Mouse (Mus musculus) T-cell, adult 2 months (primary cell): ENCODE results near the gene Gse1.

Experiments used
- DNase-seq: peaks from one replicate; pipeline ENCODE4 v3.0.0; 2022; ENCODE audit warnings: low spot score

Gse1 gene

DNA sequence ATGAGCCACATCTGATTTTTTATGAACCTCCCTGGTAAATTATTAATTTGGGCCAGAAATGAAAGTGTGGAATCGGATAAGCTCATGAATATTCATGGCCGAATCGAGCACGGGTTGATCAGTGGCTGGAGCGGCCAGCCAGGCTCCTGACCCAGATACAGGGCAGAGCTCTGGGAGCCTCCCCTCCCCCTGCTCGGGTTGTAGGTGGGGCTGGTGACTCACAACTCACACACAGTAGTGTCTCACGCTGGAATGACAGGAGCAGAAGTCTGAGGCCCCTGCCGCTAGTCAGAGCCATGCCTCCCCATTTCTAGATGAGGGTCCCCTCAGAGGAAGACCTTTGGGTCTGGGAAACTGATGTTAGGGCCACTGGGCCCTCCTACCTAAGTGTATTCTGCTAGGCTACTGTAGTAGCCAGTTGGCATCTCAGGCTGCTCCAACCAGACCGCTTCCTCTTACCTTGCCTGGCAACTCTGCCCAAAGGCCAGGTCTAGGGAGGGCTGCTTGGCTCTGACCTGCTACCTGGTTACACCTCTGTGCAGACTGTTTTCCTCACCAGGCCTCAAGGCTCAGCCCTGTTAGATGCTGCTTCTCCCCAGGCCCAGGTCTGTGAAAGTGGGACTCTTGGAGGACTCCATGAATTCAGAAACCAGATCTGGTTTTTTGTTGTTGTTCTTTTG, 270.8 kb downstream of the Gse1 start:
- DNase-seq, result no peak

DNA sequence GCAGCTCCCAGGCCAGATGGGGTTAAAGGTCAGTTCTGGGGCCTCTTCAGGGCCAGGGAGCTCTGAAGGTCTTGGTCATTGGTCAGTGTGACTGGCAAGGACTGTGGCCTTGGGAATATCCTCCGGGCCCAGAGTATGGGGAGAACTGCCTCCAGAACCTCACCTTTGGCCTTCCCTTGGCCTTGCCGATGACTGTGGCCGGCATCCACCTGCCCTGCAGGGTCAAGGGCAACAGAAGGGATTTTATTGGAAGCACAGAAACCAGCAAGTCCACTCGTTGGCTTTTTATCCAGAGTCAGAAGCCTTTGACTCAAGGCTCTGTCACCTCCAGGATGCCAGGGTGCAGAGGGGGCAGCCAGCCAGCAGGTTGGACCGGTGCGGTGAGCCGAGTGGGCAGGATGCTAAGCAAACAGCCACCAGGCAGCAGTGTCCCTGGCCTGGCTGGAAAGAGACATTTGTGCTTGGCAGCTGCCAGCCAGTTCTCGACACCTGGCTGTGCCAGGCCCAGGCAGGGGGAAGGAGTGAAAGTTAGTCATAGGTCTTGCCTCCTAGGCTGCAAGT, 272.5 kb downstream of the Gse1 start:
- no peak for DNase-seq

DNA sequence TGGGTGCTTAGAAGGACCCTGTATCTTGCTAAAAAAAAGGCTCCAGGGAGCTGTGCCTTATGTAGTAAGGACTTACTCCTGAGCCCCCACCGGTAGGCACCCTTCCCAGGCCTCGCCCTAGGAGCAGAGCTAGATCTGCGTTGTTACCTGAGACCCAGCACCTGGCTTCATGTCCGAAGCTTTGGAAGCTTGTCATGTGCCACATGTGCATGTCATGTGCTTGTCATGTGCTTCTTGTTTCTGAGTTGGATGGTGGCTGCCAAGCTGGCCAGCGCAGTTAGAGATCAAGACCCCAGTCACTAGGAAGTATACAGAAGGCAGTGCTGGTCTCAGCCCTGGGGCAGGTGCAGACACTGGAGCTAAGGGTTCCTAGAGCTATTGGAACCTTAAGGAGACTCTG, 273.2 kb downstream of the Gse1 start:
- no peak for DNase-seq

DNA sequence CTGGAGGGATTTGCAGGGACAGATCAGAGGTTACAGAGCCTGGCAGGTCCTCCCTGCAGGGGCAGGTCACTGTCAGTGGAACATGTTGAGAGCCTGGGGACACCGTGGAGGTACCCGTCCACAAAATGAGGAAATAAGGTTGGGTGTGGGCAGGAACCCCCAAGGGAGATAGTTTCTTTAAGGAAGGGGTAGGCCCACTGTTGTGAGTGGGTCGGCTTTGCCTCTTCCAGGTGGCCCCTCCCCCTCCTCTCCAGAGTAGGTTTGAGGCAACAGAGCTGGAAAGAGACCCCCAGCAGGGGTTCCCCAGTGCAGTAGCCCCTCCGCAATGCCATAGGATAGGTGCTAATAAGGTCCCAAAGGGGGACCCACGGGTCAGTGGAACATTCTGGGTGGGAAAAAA, 274.2 kb downstream of the Gse1 start:
- DNase-seq, result no peak

DNA sequence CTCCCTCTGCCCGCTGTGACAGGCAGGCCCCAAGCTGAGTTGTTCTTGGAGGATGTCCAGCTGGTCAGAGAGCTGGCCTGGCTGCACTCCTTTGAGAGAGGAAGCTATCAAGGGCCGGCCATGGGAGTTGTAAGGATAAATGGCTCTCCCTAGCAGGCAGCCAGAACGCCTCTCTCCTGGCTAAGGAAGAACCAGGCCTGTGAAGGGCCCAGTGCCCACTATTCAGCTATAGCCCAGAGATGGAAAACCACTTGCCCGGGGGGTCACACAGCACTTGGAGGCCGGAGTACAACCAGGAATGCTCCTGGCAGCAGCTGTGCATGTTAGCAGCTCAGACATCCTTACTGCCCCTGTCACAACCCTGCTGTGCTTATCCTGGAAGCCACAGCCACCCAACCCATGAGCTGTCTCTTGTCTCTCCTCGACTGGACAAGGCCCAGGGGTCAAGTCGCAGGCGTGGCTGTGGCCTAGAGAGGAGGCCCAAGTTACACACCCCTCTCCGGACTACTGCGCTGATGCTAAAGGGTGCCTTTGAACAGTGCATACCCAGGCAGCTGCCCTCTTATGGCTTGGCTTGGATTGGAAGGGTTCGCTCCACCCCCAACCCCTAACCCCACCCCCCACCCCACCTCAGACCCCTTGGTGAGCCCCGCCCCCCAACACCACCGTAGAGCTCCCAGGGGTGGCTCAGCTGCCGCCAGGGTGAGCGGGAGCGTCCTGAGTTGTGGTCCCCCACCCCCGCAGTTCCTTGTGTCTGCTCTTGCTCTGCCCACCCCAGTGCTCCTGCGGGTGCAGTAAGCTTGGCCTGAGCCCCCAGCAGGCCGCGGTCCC, 276.2 kb downstream of the Gse1 start:
- DNase-seq, result no peak

DNA sequence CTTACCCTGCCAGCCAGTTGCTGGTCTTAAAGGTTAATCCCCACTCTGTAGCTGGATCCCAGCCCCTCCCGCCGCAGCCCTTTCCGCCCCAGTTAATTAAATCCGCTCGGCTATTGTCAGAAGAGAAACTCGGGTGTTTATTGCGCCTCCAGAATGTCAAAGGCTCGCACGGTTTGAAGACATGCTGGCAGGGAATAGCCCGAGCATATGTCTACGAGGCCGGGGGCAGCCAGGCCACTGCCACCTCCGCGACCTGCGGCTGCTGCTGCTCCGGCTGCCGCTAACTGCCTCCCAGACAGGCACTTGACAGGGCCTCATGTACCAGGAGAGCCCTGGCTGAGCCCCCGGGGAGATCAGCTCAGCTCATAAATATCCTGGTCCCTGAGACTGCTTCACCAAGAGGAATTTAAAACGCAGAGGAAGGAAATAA, 276.8 kb downstream of the Gse1 start:
- no peak for DNase-seq

DNA sequence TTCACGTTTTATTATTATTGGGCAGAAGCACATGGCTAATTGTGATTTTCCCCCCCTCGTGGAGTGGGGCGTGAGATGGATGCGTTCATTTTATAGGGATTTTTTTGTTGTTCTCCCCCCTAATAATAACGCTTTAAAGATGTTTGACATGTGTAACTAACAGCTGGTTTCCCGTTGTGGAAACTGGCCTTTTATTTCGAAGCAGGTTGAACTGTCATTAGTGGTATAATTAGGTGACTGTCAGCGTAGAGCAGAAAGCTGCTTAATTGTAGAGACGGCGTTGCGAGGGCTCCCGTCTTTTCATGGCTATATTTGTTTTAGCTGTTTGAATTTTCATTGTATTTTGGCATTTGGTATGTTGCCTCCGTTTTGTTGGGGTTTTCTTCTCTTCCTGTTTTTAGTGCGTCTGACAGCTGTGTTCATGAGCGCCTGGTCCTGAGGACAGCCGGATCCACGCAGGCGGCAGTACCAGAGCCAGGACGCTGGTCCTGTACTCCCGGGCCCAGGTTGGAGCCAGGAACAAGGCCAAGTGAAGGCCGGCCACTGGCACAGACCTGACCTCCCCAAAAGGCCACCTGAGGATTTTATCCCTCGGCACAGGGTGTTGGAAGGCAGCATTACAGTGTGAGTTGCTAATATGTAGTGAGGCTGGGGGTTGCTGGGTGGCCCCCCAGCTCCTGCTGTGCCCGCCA, 277.5 kb downstream of the Gse1 start:
- DNase-seq, result no peak

DNA sequence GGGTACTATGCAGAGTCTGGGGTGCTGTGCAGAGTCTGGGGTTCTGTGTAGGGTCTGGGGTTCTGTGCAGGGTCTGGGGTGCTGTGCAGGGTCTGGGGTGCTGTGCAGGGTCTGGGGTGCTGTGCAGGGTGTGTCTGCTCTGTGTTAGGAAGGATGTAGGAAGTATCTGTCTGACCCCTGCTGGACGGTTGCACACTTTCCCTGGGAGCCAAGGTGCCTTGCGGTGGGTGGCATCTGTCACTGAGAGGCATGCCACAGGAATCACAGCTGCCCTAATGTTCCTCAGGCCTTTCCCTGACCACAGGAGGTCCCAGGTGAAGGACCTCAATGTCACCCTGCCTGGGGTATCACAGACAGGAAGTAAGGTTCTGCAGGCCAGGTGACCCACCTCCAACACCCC, 278.3 kb downstream of the Gse1 start:
- no peak for DNase-seq

DNA sequence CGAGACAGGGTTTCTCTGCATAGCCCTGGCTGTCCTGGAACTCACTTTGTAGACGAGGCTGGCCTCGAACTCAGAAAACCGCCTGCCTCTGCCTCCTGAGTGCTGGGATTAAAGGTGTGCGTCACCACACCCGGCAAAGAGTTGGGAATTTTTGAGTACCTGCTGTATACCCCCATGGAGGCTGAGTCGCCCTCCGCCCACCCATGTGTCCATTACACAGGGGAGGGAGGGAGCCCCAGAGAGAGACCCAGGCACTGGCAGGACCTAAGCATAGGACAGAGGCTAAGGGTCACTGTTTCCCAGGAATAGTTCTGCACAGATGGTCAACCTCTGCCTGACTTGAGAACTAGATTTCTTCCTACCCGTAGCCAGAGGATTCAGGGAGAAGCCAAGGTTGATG, 279.0 kb downstream of the Gse1 start:
- no peak for DNase-seq

DNA sequence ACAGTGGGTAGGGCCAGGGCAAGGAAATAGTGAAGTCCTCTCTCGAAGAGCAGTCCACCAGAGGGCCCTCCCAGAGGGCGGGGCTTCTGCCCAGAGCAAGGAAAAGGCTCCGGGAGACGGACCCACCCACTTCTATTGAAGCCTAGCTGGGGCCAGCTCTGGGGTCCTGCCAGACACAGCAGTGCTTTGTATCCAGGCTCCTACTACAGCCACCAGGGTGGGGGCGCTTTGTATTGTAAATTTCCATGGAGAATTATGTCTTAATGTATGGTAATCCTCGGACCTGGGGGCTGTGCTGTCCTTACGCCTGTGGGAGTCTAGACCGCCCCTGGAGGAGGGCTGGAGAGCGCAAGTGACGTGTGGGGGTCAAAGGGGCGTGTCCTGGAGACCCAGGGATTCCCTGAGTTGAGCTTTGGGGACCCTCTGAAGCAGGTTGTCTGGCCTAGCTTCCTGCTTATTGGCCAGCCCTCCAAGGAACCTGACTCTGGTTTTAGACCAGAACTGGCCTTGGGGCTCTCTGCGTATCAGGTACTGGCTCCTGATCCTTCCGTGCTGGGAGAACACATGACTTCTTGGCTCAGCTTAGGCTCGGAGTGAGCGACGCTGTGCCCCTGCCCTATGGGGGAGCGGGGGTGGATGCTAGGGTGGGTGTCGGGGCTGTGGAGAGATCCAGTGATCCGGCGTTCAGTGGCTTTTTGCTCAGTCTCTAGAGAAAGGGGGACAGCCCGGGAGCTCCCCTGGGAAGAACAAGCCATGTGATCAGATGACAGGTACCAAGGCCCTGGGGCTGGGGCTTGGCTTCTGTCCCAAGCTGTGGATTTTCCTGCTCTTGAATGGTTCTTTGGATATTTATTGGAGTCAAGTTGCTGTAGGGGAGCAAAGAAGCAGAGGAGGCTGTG, 281.1 kb downstream of the Gse1 start:
- no peak for DNase-seq

DNA sequence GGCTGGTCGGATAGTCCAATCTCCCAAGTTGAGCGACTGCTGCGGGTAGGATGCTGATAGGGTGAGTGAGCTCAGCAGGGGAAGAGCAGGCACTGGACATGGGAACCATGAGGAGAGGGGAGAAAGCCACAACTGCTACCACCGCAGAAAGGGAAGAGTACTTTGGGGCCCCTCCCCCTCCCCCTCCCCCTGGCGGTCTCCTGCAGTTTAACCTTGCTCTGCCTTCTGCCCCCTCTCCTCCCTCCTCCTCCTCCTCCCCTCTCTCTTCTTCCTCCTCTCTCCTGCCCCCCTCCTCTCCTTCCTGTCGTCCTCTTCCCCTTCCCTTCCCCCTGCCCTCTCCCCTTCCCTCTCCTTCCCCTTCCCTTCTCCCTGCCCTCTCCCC, 281.8 kb downstream of the Gse1 start:
- no peak for DNase-seq

DNA sequence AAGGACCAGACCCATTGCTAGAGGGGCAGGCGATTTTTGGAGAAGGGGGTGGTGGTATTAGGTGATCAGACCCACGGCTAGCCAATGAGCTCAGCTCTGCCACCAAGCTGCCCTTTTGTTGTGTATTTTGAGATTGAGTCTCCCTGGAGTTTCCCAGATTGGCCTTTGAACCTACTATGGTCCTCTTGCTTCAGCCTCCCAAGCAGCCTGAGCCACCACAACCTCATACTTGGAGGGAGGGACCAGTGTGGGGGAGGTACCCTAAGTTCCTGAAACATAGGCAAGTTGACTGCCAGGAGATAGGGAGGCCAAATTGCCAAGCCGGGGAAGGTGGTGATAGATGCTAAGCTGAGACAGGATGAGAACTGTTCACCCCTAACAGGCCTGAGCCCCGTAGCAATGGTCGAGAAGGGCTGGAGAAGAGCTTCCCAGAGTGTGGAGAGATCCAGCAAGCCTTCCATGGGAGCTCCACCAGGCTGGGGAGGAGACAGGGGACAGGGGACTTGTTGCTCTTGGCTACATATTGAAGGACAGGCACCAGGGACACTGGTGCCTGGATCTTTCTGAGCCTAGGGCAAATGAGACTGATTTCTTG, 282.7 kb downstream of the Gse1 start:
- no peak for DNase-seq

DNA sequence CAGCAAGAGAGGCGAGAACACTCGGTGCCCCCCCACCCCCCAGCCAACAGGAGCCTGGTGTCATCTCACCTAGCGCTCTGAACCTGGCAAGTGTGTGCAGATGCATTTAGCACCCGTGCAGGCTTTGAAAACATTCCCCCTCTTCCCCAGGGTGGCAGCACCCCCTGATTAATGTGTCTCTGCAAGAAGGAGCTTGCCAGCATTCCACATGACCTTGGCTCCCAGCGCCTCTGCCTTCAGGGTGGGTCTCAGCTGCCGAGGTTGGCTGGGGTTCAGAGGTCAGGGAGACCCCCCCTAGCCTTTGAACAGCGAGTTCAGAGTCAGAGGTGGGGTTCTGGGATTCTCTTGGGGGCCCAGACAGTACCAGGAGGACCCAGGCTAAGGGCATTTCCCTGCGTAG, 283.5 kb downstream of the Gse1 start:
- DNase-seq, result no peak

DNA sequence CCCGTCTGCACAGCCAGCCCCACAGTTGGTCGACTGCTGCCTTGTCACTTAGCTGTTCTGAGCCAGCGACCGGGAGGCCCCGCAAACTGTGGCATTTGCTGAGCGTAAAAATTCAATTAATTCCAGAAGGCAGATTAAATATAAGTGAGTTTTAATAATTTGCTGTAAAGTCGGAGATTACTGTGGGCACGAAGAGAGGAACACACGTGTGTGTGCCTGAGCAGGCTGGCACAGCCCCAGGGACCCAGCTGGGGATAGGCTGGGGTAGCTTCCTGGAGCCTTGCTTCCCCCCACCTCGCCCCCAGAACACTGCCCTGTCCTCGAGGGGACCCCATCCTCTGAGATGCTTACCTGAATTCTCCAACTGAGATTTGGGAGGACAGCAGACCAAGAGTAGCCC, 284.1 kb downstream of the Gse1 start:
- no peak for DNase-seq

DNA sequence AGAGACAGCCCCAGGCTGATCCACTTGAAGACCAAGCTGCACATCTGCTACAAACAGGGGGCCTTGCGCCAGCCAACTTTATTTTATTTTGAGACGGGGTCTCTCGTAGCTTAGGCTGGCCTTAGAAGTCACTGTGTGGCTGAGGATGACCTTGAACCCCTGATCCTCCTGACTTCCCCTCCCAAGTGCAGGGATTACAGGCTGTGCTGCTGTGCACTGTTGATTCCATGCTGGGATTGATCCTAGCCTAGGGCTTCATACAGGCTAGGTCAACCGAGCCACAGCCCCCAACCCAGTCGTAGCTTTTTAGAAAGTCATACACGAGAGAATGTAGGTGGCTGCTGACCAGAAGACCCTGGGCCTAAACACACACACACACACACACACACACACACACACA, 284.9 kb downstream of the Gse1 start:
- no peak for DNase-seq

DNA sequence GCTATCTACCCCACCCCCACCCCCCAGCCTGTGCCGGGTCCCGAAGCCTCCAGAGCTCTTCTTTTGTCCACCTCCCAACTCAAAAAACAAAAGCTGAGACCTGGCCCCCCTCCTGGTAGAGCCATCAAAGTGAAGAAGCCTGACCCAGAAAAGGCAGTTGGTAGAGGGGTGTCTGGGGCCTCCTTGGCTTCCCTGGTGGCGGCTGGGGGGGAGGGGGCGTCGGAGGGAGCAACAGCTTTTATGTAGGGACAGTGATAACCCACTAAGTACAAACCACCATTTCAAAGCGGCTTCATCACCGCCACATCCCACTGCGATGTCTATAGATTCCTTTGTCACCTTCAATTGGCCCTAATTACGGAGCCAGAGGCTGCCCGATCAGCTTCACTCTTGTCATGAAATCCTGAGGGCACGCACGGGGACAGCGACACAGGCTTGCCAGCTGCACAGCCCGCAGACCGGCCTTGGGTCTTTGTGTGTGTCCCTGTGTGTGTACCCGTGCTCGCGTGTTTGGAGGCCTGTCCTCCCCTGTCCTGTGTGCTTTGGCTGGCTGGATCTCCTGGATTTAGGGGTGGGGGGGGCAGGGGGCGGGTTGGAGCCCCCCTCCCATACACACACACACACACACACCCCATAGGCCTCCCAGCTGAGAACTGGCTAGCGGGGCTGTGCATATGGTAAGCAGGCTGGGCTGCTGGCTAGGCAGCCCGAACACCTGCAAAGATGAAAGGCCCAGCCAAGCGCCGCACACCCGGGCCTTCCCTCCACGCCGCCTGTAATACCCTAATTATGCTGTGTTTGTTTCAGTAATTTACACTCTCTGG, 285.6 kb downstream of the Gse1 start:
- no peak for DNase-seq

DNA sequence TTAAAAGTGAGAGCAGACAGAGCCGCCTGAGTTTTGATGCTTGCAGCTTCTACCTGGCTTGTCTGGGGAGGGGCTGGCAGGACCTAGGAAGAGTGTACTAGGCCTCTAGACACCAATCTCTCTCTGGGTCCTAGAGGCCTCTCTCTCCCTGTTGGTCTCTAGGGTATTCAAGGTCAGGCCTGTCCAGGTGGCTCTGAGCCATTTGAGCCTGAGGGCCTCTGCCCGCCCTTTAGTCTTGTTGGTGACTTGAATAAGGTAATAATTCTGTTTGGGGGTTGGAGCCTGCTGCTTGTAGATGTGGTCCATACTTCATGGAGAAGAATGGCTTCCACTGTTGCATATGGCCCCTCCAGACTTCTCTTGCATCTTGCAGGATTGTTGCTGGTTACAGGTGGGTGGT, 287.0 kb downstream of the Gse1 start:
- no peak for DNase-seq

DNA sequence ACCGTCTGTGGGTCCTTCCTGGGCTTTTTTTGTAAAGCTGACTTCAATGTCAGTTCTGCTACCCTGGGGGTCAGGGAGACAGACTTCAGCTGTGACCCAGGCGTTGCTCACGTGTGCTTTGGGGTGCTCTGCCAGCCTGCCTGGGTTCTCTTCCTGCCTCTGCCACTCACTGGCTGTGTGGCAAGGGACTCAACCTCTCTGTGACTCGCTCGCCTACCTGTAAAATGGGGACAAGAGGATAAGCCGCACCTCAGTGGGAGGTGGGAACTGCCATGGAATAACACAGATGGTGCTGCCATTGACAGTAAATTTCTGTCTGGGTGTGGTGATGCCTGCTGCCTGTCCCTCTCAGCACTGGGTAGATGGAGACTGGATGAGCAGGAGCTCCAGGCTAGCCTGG, 287.4 kb downstream of the Gse1 start:
- no peak for DNase-seq

DNA sequence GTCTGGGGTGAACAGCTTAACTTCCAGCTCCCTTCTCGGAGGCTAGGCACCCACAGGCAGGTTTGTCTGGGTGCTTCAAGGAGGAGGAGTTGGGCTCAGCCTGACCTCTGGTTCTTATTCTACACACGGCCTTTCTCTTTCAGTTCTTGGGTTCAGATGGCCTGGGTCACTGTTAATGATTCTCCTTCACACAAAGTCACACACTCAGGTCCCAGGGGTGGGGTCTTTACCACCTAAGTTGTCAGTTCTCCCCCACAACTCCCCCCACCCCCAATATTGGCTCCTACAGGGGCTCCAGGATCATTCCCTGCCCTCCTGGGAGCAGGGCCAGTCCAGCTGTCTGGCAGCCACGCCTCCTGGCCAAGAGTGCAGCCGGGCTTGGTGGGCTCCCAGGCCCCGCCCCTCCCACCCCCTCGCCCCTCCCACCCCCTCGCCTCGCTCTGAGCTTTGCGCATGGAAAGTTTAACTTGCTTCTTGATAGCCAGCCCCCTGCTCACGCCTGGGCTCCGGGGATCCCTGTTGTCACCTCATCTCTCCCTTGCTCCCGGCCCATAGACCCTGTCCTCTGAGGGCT, 288.0 kb downstream of the Gse1 start:
- no peak for DNase-seq
